Mouse (Mus musculus): Measurements from ENCODE around the gene Acad12.
A peak's percentile ranks its signal among the peaks of the same experiment; 100 is the strongest.
"Not testable (repeated sequence)": the region's sequence is repeated elsewhere in the genome, so short reads cannot be mapped to it uniquely, and the experiment has no call there.

Acad12 gene

GRCm38 (mm10) chr5:121609556-121610135 is 9.1 kb downstream of the Acad12 start:
- DNase-seq (ENCODE audit: low read depth), result not testable (repeated sequence)

GRCm38 (mm10) chr5:121606151-121606550 is 12.6 kb downstream of the Acad12 start:
- peak; percentile 74 for DNase-seq (ENCODE audit: low read depth)

GRCm38 (mm10) chr5:121603815-121604214 is 14.9 kb downstream of the Acad12 start:
- DNase-seq (ENCODE audit: low read depth), result not testable (repeated sequence)

- peak; percentile 82 for DNase-seq (ENCODE audit: low read depth)
Measured at GRCm38 (mm10) chr5:121601547-121602299, 17.0 kb downstream of the Acad12 start.

- no peak for DNase-seq (ENCODE audit: low read depth)
Measured at GRCm38 (mm10) chr5:121598871-121599610, 19.7 kb downstream of the Acad12 start.

- no peak for DNase-seq (ENCODE audit: low read depth)
Measured at GRCm38 (mm10) chr5:121597991-121598537, 20.7 kb downstream of the Acad12 start.

GRCm38 (mm10) chr5:121597332-121597731 is 21.4 kb downstream of the Acad12 start:
- no peak for DNase-seq (ENCODE audit: low read depth)

- no peak for DNase-seq (ENCODE audit: low read depth)
Measured at GRCm38 (mm10) chr5:121596226-121596625, 22.5 kb downstream of the Acad12 start.

GRCm38 (mm10) chr5:121595758-121596157 is 23.0 kb downstream of the Acad12 start:
- no peak for DNase-seq (ENCODE audit: low read depth)

GRCm38 (mm10) chr5:121594714-121595313 is 23.9 kb downstream of the Acad12 start:
- no peak for DNase-seq (ENCODE audit: low read depth)

GRCm38 (mm10) chr5:121593451-121594401 is 25.0 kb downstream of the Acad12 start, which contains the start of gene Aldh2:
Gene Aldh2 (minus strand): TSS chr5:121593824.
- DNase-seq (ENCODE audit: low read depth), result peak; percentile 82

- no peak for DNase-seq (ENCODE audit: low read depth)
Measured at GRCm38 (mm10) chr5:121592816-121593407, 25.8 kb downstream of the Acad12 start.

- DNase-seq (ENCODE audit: low read depth), result no peak
Measured at GRCm38 (mm10) chr5:121592064-121592815, 26.5 kb downstream of the Acad12 start.

GRCm38 (mm10) chr5:121591417-121592063 is 27.2 kb downstream of the Acad12 start:
- DNase-seq (ENCODE audit: low read depth), result no peak

- no peak for DNase-seq (ENCODE audit: low read depth)
Measured at GRCm38 (mm10) chr5:121589928-121590327, 28.8 kb downstream of the Acad12 start.

GRCm38 (mm10) chr5:121586400-121587039 is 32.2 kb downstream of the Acad12 start:
- DNase-seq (ENCODE audit: low read depth), result no peak

GRCm38 (mm10) chr5:121585699-121586098 is 33.0 kb downstream of the Acad12 start:
- DNase-seq (ENCODE audit: low read depth), result no peak

GRCm38 (mm10) chr5:121585005-121585404 is 33.7 kb downstream of the Acad12 start:
- no peak for DNase-seq (ENCODE audit: low read depth)

All from c-Kit-positive CD71-positive TER-119-negative erythroid progenitor cells, embryonic 14.5 days (primary cell).